Mouse (Mus musculus) kidney, postnatal 4 days (tissue): ENCODE results near the gene Krt77.
A peak's percentile ranks its signal among the peaks of the same experiment; 100 is the strongest.

ENCODE experiments used
- DNase-seq, 2 experiments: peaks; one replicate each; pipeline ENCODE4 v3.0.0; 2021; ENCODE audit warnings: mixed read lengths in 2 of 2

The Krt77 gene

GRCm38 (mm10) chr15:101869431-101869830 lies at the start of gene Krt77:
Gene Krt77, minus strand, starts transcription at chr15:101869705.
- no peak for DNase-seq

DNA sequence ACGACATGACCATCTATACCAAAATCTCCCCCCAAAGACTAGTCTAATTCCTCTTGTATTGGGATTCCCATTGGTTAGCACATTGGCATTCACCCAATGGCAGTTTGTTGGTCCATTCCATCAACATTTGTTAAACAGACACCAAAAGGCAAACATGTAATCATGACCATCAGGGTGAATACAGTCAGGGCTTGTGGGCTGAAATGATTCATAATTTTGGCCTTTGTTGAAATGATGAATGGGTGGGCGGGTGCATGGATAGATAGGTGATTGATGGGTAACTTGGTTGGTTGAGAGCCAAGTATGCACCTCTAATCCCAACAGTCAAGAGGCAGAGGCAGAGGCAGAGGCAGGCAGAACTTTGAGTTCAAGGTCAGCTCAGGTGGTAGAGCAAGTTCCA lies 46.6 kb upstream of the Krt77 start:
- no peak for DNase-seq

DNA sequence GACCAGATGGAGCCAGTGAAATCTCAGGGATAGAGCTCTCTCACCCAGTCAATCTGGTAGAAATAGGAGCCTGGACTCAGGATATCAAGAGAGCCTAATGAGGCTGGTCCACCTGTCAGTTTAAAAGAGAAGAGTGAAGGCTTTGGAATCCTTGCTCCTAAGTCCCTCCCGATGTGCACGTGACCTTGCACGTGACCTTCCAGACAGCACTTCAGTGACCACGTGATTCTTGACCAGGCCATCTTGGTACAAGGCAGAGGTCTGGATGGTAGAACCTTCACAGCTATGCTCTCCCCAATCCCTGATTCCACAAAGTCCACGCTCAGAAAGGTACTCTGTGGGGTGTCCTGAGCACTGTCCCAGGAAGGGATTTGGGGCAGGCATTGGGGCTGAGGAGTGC lies 35.3 kb upstream of the Krt77 start:
- no peak for DNase-seq

DNA sequence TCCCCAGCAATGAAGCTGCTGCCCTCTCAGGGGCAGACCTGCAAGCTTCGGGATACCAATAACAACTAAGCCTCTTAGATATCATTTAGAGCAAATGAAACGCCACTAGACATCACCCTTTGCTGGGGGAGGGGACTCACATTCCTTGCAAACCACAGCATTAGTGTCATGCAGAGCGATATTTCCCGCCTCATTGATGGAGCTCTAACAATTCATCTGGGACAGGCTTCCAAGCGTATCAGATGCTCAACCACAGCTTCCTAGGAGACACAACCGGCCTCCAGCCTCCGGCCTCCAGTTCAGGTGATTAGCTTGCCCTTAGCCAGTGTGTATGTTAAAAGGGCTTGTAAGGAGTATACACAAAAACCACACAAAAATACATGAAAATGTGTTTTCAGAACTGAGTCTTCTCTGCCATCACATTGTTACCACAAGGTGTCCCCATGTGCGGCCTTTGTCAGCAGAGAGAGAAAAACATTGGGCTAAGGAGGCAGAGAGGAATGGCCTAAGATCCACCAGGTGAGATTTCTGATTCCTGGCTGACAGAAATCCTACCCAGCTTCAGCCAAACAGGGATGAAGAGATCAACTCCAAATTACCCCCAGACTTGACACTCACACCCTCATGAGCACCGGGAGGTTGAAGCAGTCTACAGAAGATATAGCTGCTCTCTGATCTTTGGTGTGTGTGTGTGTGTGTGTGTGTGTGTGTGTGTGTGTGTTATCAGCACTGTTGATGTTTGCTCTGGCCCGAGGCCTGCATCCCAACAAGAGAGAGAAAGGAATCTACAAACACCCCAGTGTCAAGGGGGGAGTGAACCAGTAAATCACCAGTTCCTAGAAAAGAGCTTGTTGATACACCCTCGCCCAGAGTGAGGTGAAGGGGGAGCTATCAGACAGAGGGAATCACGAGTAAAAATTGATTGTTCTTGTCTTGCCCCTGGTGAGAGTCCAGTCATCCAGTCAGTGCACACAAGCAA lies 33.0 kb upstream of the Krt77 start:
- DNase-seq = peak; percentile 31 to 50

DNA sequence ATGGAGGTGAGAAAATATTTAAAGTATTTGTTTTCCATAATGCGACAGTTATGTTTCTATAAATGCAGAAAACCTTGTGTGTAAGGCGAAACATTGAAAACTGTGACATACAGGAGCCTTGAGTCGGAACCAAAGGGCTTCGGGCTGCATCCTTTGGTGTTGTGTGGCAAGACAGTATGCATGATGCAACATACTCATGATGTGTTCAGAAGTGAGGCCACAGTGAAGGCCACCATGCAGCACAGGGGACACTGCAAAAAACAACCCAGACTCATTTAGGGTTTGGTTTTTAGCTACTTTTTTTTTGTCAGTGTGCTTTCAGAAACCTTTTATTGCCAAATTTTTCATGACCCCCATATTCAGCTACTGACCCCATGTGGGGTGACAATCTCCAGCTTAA lies 25.7 kb upstream of the Krt77 start:
- no peak for DNase-seq

GRCm38 (mm10) chr15:101892820-101893219 lies 23.3 kb upstream of the Krt77 start, which contains the start of gene Krt76:
Gene Krt76, minus strand, starts transcription at chr15:101892920.
- no peak for DNase-seq

GRCm38 (mm10) chr15:101879776-101880175 lies 10.3 kb upstream of the Krt77 start:
- DNase-seq = peak; percentile 63 to 67

DNA sequence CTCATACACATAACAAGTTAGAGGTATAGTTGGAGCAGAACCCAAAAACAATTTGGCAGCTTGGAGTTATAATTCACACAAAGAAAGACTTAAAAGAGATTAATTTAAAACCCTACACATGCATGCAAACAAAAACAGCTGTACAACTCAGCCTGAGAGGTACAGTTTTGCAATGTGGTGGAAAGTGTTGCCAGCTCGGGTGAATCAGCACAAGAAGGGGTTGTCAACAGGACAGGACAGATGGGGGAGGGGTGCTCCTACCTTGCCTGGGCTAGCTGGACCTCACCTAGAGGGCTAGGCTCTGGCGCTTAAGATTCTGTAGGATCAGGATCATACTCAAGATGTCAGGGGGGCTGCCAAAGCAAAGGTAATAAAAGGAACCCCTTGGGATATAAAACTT lies 8.5 kb upstream of the Krt77 start:
- no peak for DNase-seq

- DNase-seq = no peak
Measured at GRCm38 (mm10) chr15:101874383-101874782, 4.9 kb upstream of the Krt77 start.

- DNase-seq = no peak
Measured at GRCm38 (mm10) chr15:101873231-101873630, 3.7 kb upstream of the Krt77 start.

GRCm38 (mm10) chr15:101866754-101867153 lies 2.8 kb downstream of the Krt77 start:
- no peak for DNase-seq

GRCm38 (mm10) chr15:101860421-101861130 lies 8.9 kb downstream of the Krt77 start:
- DNase-seq = peak; percentile 51 to 61

DNA sequence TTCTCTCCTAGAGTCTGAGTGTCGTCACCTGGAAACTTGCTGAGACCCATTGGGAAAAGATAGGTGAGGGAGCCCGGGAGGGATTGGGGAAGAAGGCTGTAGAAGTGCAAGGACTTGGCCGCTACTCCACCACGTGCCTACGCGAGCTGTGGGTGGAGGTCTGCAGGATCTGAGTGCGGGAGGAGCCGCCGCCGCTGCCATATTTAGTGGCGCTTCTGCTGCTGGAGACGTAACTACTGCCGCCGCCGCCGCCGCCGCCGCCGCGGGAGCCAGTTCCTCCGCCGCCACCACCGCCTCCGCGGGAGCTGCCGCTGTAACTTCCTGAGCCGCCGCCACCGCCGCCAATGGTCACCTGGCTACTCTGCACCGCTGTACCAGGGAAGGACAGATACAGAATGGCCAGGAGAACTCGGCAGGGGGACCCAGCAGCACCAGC lies 9.8 kb downstream of the Krt77 start:
- DNase-seq = peak; percentile 64 to 73

DNA sequence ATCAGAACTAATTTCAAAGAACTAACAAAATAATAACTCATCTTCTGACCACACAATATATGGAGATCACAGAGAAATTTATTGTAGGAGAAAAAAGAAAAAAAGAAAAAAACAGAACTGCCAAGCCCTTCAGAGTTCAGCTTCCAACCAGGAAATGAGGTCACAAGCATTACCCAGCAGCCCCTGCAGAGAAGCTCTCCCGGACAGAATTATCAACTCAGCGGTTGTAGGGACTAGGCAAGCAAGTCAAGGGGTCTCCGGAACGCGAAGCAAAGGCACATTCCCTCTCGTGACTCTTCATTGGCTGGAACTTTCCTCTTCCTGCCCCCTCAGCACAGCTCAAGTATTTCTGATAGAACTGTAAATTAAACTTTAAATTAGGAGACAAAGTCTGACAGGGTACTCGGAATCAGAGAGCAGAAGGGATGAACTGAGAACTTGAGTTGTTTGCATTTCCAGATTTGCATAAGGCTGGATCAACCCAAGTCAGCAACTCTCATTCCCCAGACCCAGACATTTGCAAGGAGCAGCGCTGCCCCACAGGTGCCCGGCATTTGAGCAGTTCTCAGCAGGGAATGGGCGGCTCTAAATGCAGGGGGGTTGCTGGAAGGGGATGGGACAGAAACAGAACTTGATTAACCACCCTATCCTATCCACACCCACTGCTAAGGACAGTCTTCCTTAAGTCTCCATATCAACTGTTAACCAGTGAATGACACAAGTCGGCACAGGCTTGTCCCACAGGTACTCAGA lies 10.7 kb downstream of the Krt77 start:
- DNase-seq = peak in 1 of 2 experiments; percentile 32

GRCm38 (mm10) chr15:101856696-101857095 lies 12.8 kb downstream of the Krt77 start:
- no peak for DNase-seq

- DNase-seq = no peak
Measured at GRCm38 (mm10) chr15:101855732-101856131, 13.8 kb downstream of the Krt77 start.

- DNase-seq = no peak
Measured at GRCm38 (mm10) chr15:101854294-101854693, 15.2 kb downstream of the Krt77 start.

GRCm38 (mm10) chr15:101852571-101852970 lies 16.9 kb downstream of the Krt77 start:
- no peak for DNase-seq

- DNase-seq = no peak
Measured at GRCm38 (mm10) chr15:101850694-101851093, 18.8 kb downstream of the Krt77 start, which contains the start of gene Krt1. Gene Krt1, minus strand, starts transcription at chr15:101850794.

GRCm38 (mm10) chr15:101845971-101846403 lies 23.5 kb downstream of the Krt77 start:
- peak; percentile 63 to 69 for DNase-seq

DNA sequence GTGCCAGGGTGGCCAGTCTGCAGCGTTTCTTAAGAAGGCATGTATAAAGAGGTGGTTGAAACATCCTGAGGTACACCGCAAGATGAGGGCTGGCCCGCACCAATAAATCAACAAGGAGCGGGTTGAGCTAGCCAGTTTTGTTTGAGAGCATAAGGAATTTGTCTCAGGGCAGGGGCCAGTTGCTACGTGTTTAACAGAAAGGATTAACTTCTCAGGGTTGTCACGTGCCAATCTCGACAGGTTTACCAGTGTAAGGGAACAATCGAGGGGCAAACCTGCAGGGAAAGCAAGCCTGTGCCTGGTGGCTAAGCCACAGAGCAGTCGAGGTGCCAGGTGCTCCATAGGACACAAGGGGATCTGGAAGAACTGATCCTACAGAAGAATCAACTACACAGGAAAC lies 26.3 kb downstream of the Krt77 start:
- DNase-seq = no peak

DNA sequence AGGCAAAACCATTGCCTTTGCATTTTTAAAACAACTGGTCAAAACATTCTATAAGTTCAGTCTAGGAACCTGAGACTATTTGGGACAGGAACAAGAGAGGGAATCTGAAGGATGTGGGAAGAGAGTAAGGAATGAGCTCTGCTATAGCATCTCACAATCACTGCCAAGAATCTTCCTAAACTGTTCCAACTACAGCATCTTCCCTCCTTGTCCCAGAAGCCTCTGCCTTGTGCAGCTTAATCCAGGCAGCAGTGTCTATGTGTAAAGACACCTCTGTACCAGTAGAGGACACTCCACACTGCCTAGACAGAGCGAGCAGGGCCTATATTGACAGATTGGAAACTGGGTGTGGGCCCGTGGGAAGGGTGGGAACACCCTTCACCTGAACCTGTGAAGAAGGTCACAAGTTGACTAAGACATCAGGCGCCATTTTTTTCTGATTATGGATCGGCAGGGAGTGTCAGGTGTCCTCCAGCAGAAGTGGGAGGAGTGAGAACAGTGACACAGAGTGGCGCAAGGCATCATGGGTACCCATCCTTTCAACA lies 34.6 kb downstream of the Krt77 start:
- DNase-seq = no peak
